Mouse (Mus musculus) heart, embryonic 15.5 days (tissue): Measurements from ENCODE around the gene Sox9. TPM values are rescaled to one million over a fixed set of nuclear protein-coding genes. Genes with fewer than 3 reads are reported as not detected.
A peak's percentile ranks its signal among the peaks of the same experiment; 100 is the strongest.

Experiments used
- ATAC-seq: fragments of 200-750 bp; cut with Nextera tagmentation; replicated peaks from 2 replicates; pipeline ENCODE4 v1.8.0; 2017; ENCODE audit warnings: low read depth, moderate TSS enrichment; ENCODE audit not compliant: insufficient number of reproducible peaks, insufficient read depth, low FRiP score
- H3K27ac ChIP-seq: fragments of 300-500 bp; sonication (generic); 2 replicates; pipeline ENCODE4 v1.5.1; 2015; ENCODE audit warnings: mild to moderate bottlenecking, inconsistent platforms
- H3K27me3 ChIP-seq: fragments of 300-500 bp; sonication (generic); 2 replicates; pipeline ENCODE4 v1.6.1; 2015; ENCODE audit warnings: inconsistent platforms
- H3K36me3 ChIP-seq: fragments of 300-500 bp; sonication (generic); 2 replicates; pipeline ENCODE4 v1.6.1; 2015; ENCODE audit warnings: mild to moderate bottlenecking, inconsistent platforms
- H3K4me1 ChIP-seq: fragments of 300-500 bp; sonication (generic); replicated peaks from 2 replicates; pipeline ENCODE4 v1.6.1; 2015; ENCODE audit warnings: inconsistent platforms
- H3K4me2 ChIP-seq: fragments of 300-500 bp; sonication (generic); 2 replicates; pipeline ENCODE4 v1.6.1; 2015; ENCODE audit warnings: inconsistent platforms, mild to moderate bottlenecking, moderate library complexity
- H3K4me3 ChIP-seq: fragments of 300-500 bp; sonication (generic); 2 replicates; pipeline ENCODE4 v1.5.1; 2015; ENCODE audit warnings: mild to moderate bottlenecking, inconsistent platforms
- H3K9ac ChIP-seq: fragments of 300-500 bp; sonication (generic); 2 replicates; pipeline ENCODE4 v1.6.1; 2015; ENCODE audit warnings: mild to moderate bottlenecking, inconsistent platforms
- H3K9me3 ChIP-seq: fragments of 300-500 bp; sonication (generic); replicated peaks from 2 replicates; pipeline ENCODE4 v1.6.1; 2016; ENCODE audit warnings: inconsistent platforms
- WGBS: fragments of 180-500 bp; shearing (Covaris S2); methylation state at CpG from one replicate; pipeline ENCODE4 v1.1.7; 2015; ENCODE audit warnings: mixed read lengths; 5-methylcytosine and 5-hydroxymethylcytosine counted together
- polyA plus RNA-seq: library from polyadenylated mRNA; unstranded; fragments of >200 nt; fragmentation: Nextera tagmentation; extraction: Ambion mirVana; gene quantifications from 2 replicates; pipeline ENCODE4 v1.2.1, GENCODE M21; 2015

The Sox9 gene
- polyA plus RNA-seq, 1 experiment from 2014 or later, result 24.7 TPM

DNA sequence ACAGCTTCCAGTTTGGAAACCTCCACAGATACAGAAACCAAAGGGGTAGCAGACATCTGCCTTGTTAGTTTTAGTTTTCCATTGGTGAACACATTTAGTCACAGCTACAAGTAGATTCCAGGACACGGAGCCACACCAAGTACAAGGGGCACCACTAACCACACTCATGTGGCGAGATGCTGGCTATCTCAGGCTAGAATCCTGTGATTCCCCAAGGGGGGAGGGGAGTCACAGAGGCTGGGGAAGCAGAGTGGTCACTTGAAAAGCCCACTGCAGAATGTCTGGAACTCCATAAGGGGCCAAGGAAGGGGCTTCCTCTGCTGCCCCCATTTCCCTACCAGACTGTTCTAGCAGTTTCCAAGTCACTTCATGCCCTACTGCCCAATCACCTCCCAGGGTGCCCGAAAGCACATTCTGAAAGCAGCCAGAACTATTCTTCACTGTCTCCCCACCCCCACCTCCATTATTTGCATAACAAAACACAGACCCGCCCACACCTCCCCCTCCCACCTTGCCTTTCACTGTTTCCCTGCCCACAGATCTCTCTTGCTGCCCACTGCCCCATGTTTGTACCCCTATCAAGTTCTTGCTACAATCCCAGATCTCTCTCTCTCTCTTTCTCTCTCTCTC, 19.3 kb downstream of the Sox9 start:
- H3K4me3 ChIP-seq, result no peak overlapping the region
- H3K4me2 ChIP-seq, result no peak overlapping the region
- H3K27ac ChIP-seq, result no peak overlapping the region
- H3K9ac ChIP-seq, result no peak overlapping the region
- 40% methylated on average over 4 of the region's 4 CpGs for WGBS
- H3K27me3 ChIP-seq, result peaks cover 5% of the 10 kb centered on the region; the same call in 1 of the 2 replicates
- H3K4me1 ChIP-seq, result no peaks in the 10 kb centered on the region
- no peaks in the 10 kb centered on the region for H3K36me3 ChIP-seq
- no peaks in the 10 kb centered on the region for H3K9me3 ChIP-seq
- no peak for ATAC-seq

- WGBS, result 76% methylated on average over 8 of the region's 8 CpGs
- peaks cover 5% of the 10 kb centered on the region; the same call in 1 of the 2 replicates for H3K4me1 ChIP-seq
- H3K36me3 ChIP-seq, result no peaks in the 10 kb centered on the region
- no peak overlapping the region for H3K9ac ChIP-seq
- H3K27ac ChIP-seq, result no peak overlapping the region
- H3K27me3 ChIP-seq, result peaks cover 25% of the 10 kb centered on the region
- H3K9me3 ChIP-seq, result no peaks in the 10 kb centered on the region
- no peak overlapping the region for H3K4me2 ChIP-seq
- ATAC-seq, result no peak
- no peak overlapping the region for H3K4me3 ChIP-seq
Measured at GRCm38 (mm10) chr11:112807838-112808506, 25.9 kb downstream of the Sox9 start.

- no peaks in the 10 kb centered on the region for H3K9me3 ChIP-seq
- H3K4me3 ChIP-seq, result peak overlapping the region; percentile 36
- H3K9ac ChIP-seq, result no peak overlapping the region
- peak overlapping the region; percentile 70 for H3K4me2 ChIP-seq
- H3K4me1 ChIP-seq, result peaks cover 5% of the 10 kb centered on the region; the same call in 1 of the 2 replicates
- ATAC-seq, result no peak
- H3K36me3 ChIP-seq, result no peaks in the 10 kb centered on the region
- peaks cover 31% of the 10 kb centered on the region for H3K27me3 ChIP-seq
- H3K27ac ChIP-seq, result no peak overlapping the region
- 3% methylated on average over 17 of the region's 17 CpGs for WGBS
Measured at GRCm38 (mm10) chr11:112810447-112811151, 28.6 kb downstream of the Sox9 start.

- H3K27ac ChIP-seq, result no peak overlapping the region
- peaks cover 31% of the 10 kb centered on the region for H3K27me3 ChIP-seq
- WGBS, result 7% methylated on average over 19 of the region's 19 CpGs
- peak overlapping the region; percentile 70 for H3K4me2 ChIP-seq
- 0 out of 2 replicates have a peak, but pooled peaks have one; percentile 31 for ATAC-seq
- peaks cover 5% of the 10 kb centered on the region; the same call in 1 of the 2 replicates for H3K4me1 ChIP-seq
- no peaks in the 10 kb centered on the region for H3K36me3 ChIP-seq
- H3K9me3 ChIP-seq, result no peaks in the 10 kb centered on the region
- H3K9ac ChIP-seq, result no peak overlapping the region
- peak overlapping the region; percentile 36 for H3K4me3 ChIP-seq
Measured at GRCm38 (mm10) chr11:112811152-112811871, 29.3 kb downstream of the Sox9 start.

GRCm38 (mm10) chr11:112817829-112818650, 36.0 kb downstream of the Sox9 start:
- Histone ChIP-seq H3K9ac (no peak overlapping the region), H3K27me3 (0 out of 2 replicates have a peak, but pooled peaks cover 6% of the 10 kb centered on the region), H3K4me2 (no peak overlapping the region), H3K4me1 (peaks cover 4% of the 10 kb centered on the region; the same call in 1 of the 2 replicates), H3K4me3 (no peak overlapping the region), H3K27ac (no peak overlapping the region), H3K36me3 (no peaks in the 10 kb centered on the region), H3K9me3 (no peaks in the 10 kb centered on the region)
- WGBS, result 52% methylated on average over 14 of the region's 14 CpGs
- no peak for ATAC-seq

DNA sequence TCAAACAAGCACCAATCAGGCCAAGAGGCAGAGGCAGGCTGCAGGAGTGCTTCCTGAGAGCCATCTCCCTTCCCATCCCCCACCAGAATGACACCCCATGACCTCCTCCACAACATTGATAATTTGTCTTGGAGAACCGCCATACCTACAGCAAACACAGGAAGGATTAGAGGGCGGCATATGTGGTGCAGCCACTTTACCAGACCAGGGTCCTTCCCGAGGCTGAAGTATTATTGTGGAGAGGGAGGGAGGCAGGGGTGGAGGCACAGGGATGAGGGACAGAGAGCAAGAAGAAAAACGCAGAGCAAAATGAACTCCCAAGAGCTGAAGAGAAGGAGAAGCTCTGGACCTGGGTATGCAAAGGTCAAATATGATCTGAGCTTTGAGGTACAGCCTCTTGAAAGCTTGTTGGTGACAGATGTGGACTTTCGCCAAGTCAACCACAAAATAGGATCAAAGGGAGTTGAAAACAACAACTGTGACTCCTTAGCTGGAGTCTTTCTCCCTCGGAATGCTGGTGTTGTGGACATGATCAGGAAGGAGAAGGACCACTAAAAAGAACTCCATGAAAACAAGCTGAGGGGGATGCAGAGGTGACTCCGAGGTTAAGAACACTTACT, 36.7 kb downstream of the Sox9 start:
- 0 out of 2 replicates have a peak, but pooled peaks cover 6% of the 10 kb centered on the region for H3K27me3 ChIP-seq
- no peak for ATAC-seq
- no peak overlapping the region for H3K9ac ChIP-seq
- no peak overlapping the region for H3K4me2 ChIP-seq
- WGBS, result 44% methylated on average over 7 of the region's 7 CpGs
- H3K4me3 ChIP-seq, result no peak overlapping the region
- no peaks in the 10 kb centered on the region for H3K9me3 ChIP-seq
- peaks cover 4% of the 10 kb centered on the region; the same call in 1 of the 2 replicates for H3K4me1 ChIP-seq
- H3K36me3 ChIP-seq, result no peaks in the 10 kb centered on the region
- H3K27ac ChIP-seq, result no peak overlapping the region

DNA sequence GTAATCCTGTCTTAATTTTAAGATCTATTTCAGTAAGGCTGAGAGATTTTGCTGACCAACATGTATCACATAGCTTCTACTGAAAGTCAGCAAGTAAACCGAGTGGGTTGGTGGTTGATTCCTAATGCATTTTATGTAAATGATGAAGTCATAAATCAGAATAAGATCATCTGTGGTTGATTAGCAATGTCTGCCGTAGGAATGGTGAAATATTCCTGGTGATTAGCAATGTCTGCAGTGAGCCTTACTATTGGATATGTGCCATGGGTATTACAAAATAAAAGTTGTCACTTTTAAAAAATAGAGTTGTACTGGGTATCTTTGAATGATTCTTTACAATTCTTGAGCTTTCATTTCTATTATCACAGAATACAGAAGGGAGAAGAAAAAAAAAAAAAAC, 39.5 kb downstream of the Sox9 start:
- H3K9me3 ChIP-seq, result no peaks in the 10 kb centered on the region
- H3K4me2 ChIP-seq, result no peak overlapping the region
- no peak overlapping the region for H3K27ac ChIP-seq
- H3K4me1 ChIP-seq, result peaks cover 4% of the 10 kb centered on the region; the same call in 1 of the 2 replicates
- no peaks in the 10 kb centered on the region for H3K36me3 ChIP-seq
- no peak for ATAC-seq
- H3K9ac ChIP-seq, result no peak overlapping the region
- no peaks in the 10 kb centered on the region; the same call in 1 of the 2 replicates for H3K27me3 ChIP-seq
- no peak overlapping the region for H3K4me3 ChIP-seq
- WGBS, result 67% methylated on average over 2 of the region's 2 CpGs

DNA sequence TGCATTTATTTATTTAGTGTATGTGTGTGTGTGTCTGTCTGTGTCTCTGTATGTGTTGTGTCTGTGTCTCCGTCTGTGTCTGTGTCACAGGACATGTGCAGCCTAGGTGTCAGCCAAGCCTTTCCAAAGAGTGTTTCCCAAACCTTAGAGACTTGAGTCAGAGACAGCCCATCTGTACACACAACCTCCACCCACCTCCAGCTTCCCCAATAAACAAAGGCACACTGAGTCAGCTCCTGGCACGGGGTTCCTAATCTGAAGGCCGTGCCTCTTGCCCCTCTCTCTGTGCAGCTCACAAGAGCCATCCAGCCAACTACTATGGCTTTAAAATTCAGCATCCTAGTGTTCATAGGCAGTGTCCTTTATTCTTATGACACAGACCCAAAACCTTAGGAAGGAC, 42.1 kb downstream of the Sox9 start:
- no peak overlapping the region for H3K27ac ChIP-seq
- 55% methylated on average over 3 of the region's 3 CpGs for WGBS
- no peaks in the 10 kb centered on the region for H3K9me3 ChIP-seq
- no peaks in the 10 kb centered on the region for H3K4me1 ChIP-seq
- no peak for ATAC-seq
- H3K4me3 ChIP-seq, result no peak overlapping the region
- no peaks in the 10 kb centered on the region; the same call in 1 of the 2 replicates for H3K27me3 ChIP-seq
- H3K4me2 ChIP-seq, result no peak overlapping the region
- H3K9ac ChIP-seq, result no peak overlapping the region
- no peaks in the 10 kb centered on the region for H3K36me3 ChIP-seq

DNA sequence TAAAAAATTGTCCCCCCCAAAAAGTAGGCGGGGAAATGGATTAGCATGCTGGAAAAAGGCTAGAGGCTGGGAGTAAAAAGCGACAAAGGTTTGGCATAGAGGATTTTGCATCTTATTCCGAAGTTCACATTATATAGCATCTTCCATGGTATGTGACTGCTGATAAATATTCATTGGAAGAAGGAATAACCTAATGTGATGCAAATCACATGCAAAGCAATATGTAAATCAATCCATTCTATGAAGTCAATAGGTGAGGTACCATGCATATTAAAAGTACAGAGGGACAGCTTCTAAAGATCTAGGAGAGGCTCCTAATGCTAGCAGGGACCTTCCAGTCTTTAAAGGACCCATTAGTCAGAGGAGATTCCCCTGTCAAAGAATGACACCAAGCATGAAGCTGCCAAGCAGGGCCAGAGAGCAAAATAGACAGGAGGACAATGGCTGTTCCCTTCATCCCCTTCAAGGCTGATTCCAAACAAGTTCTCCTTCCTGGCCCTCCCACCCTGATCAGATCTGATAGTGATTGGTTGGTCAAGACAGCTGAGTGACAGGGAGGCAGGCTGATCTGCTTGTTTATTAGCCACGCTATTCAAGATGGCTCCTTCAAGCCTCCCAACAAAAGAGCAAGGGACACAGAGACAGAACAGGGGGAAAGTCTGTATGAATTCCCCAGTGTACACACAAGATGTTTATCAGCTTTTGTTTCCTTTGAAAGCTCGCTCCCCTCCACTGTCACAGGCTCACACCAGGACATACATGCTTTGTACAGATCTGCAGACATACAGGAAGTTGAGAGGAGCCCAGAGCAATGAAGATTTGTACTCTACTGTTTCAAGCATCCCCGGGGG, 44.4 kb downstream of the Sox9 start:
- 77% methylated on average over 6 of the region's 6 CpGs for WGBS
- Histone ChIP-seq H3K9me3 (no peaks in the 10 kb centered on the region), H3K27me3 (peaks cover 4% of the 10 kb centered on the region; the same call in 1 of the 2 replicates), H3K9ac (no peak overlapping the region), H3K27ac (no peak overlapping the region), H3K4me1 (no peaks in the 10 kb centered on the region), H3K36me3 (no peaks in the 10 kb centered on the region), H3K4me3 (no peak overlapping the region), H3K4me2 (no peak overlapping the region)
- ATAC-seq, result no peak
